Mouse (Mus musculus) lung, postnatal 0 days (tissue): ENCODE measurements around the gene Gm4305. TPM values are rescaled to one million over a fixed set of nuclear protein-coding genes. Genes with fewer than 3 reads are reported as not detected.
"Not testable (repeated sequence)": the region's sequence is repeated elsewhere in the genome, so short reads cannot be mapped to it uniquely, and the experiment has no call there.

ENCODE experiments used
- ATAC-seq: fragments of 200-750 bp; cut with Nextera tagmentation; 2 replicates; pipeline ENCODE4 v1.8.0; 2017; ENCODE audit warnings: moderate library complexity
- DNase-seq: peaks from one replicate; pipeline ENCODE4 v3.0.0-alpha.2; 2016; ENCODE audit warnings: low spot score
- H3K27ac ChIP-seq: fragments of 300-500 bp; sonication (generic); 2 replicates; pipeline ENCODE4 v1.5.1; 2014; ENCODE audit warnings: antibody characterized with exemption, mild to moderate bottlenecking, low read length, mixed read lengths
- H3K27me3 ChIP-seq: fragments of 300-500 bp; sonication (generic); replicated peaks from 2 replicates; pipeline ENCODE4 v1.6.1; 2014; ENCODE audit warnings: low read length, mixed read lengths; ENCODE audit not compliant: insufficient read depth
- H3K36me3 ChIP-seq: fragments of 300-500 bp; sonication (generic); 2 replicates; pipeline ENCODE4 v1.6.1; 2014; ENCODE audit warnings: low read length, mixed read lengths; ENCODE audit not compliant: insufficient read depth
- H3K4me1 ChIP-seq: fragments of 300-500 bp; sonication (generic); 2 replicates; pipeline ENCODE4 v1.6.1; 2014; ENCODE audit warnings: antibody characterized with exemption, low read depth, low read length, mixed read lengths; ENCODE audit not compliant: insufficient read depth
- H3K4me2 ChIP-seq: fragments of 300-500 bp; sonication (generic); replicated peaks from 2 replicates; pipeline ENCODE4 v1.6.1; 2014; ENCODE audit warnings: low read depth, mild to moderate bottlenecking, low read length, moderate library complexity, mixed read lengths
- H3K4me3 ChIP-seq: fragments of 300-500 bp; sonication (generic); 2 replicates; pipeline ENCODE4 v1.5.1; 2014; ENCODE audit warnings: low read depth, low read length
- H3K9ac ChIP-seq: fragments of 300-500 bp; sonication (generic); replicated peaks from 2 replicates; pipeline ENCODE4 v1.6.1; 2014; ENCODE audit warnings: low read depth, mild to moderate bottlenecking
- H3K9me3 ChIP-seq: fragments of 300-500 bp; sonication (generic); 2 replicates; pipeline ENCODE4 v1.6.1; 2016; ENCODE audit warnings: low read length, mixed read lengths
- WGBS: fragments of 180-500 bp; shearing (Covaris S2); extraction: QIAGEN DNeasy Blood & Tissue Kit; methylation state at CpG from one replicate; pipeline ENCODE4 v1.1.7; 2014; 5-methylcytosine and 5-hydroxymethylcytosine counted together
- polyA plus RNA-seq: library from polyadenylated mRNA; unstranded; fragments of >200 nt; fragmentation: Nextera tagmentation; extraction: Ambion mirVana; gene quantifications from 2 replicates; pipeline ENCODE4 v1.2.1, GENCODE M21; 2015

Gm4305 gene
- not detected in 2 replicates for polyA plus RNA-seq

GRCm38 (mm10) chr10:100350793-100351192 is at the start of gene Gm4305:
TSS of gene Gm4305 (plus strand) at chr10:100351093.
- H3K27ac ChIP-seq, ATAC-seq, H3K9me3 ChIP-seq, H3K4me3 ChIP-seq, H3K4me1 ChIP-seq, DNase-seq, H3K9ac ChIP-seq, H3K36me3 ChIP-seq, H3K27me3 ChIP-seq, H3K4me2 ChIP-seq: not testable (repeated sequence)
- no CpG with 5 or more reads among the region's 3 CpGs for WGBS

GRCm38 (mm10) chr10:100335376-100335775 is 15.5 kb upstream of the Gm4305 start, which contains the start of gene Gm4301:
TSS of gene Gm4301 (plus strand) at chr10:100335676.
- H3K9ac ChIP-seq, H3K36me3 ChIP-seq, H3K4me1 ChIP-seq, ATAC-seq, DNase-seq, H3K27me3 ChIP-seq, H3K27ac ChIP-seq, H3K4me2 ChIP-seq, H3K9me3 ChIP-seq, H3K4me3 ChIP-seq: not testable (repeated sequence)
- WGBS: no CpG with 5 or more reads among the region's 2 CpGs

- H3K27me3 ChIP-seq, ATAC-seq, H3K9ac ChIP-seq, H3K4me1 ChIP-seq, H3K9me3 ChIP-seq, H3K27ac ChIP-seq, H3K36me3 ChIP-seq, H3K4me3 ChIP-seq, DNase-seq, H3K4me2 ChIP-seq: not testable (repeated sequence)
- no CpG with 5 or more reads among the region's 3 CpGs for WGBS
Observed at GRCm38 (mm10) chr10:100340536-100340935, 10.4 kb upstream of the Gm4305 start, which contains the start of gene Gm4302. TSS of gene Gm4302 (plus strand) at chr10:100340836.

GRCm38 (mm10) chr10:100345672-100346071 is 5.2 kb upstream of the Gm4305 start, which contains the start of gene Gm4303:
TSS of gene Gm4303 (plus strand) at chr10:100345972.
- WGBS: no CpG with 5 or more reads among the region's 3 CpGs
- H3K27ac ChIP-seq, H3K4me1 ChIP-seq, H3K4me2 ChIP-seq, ATAC-seq, H3K9ac ChIP-seq, H3K4me3 ChIP-seq, H3K36me3 ChIP-seq, H3K27me3 ChIP-seq, H3K9me3 ChIP-seq, DNase-seq: not testable (repeated sequence)

GRCm38 (mm10) chr10:100356841-100357240 is 5.9 kb downstream of the Gm4305 start:
- H3K27me3 ChIP-seq, H3K4me2 ChIP-seq, H3K9me3 ChIP-seq, H3K27ac ChIP-seq, DNase-seq, H3K9ac ChIP-seq, H3K36me3 ChIP-seq, H3K4me3 ChIP-seq, H3K4me1 ChIP-seq, ATAC-seq: not testable (repeated sequence)
- 56% methylated on average over 2 of the region's 2 CpGs for WGBS

- not testable (repeated sequence) for DNase-seq, ATAC-seq, H3K9me3 ChIP-seq, H3K36me3 ChIP-seq, H3K27me3 ChIP-seq, H3K27ac ChIP-seq, H3K4me1 ChIP-seq, H3K9ac ChIP-seq, H3K4me3 ChIP-seq, H3K4me2 ChIP-seq
- WGBS: no CpG with 5 or more reads among the region's 3 CpGs
Observed at GRCm38 (mm10) chr10:100361038-100361437, 10.1 kb downstream of the Gm4305 start, which contains the start of gene Gm4307. TSS of gene Gm4307 (plus strand) at chr10:100361338.

GRCm38 (mm10) chr10:100382460-100382859 is 31.6 kb downstream of the Gm4305 start, which contains the start of gene Gm4312:
TSS of gene Gm4312 (minus strand) at chr10:100382560.
- not testable (repeated sequence) for H3K4me2 ChIP-seq, H3K9me3 ChIP-seq, H3K9ac ChIP-seq, H3K4me3 ChIP-seq, H3K4me1 ChIP-seq, DNase-seq, H3K27ac ChIP-seq, ATAC-seq, H3K27me3 ChIP-seq, H3K36me3 ChIP-seq
- no CpG with 5 or more reads among the region's 2 CpGs for WGBS

Other genes with a start within 250 kb of the Gm4305 start
- gene Gm4301, start 15.4 kb upstream of the Gm4305 start, polyA plus RNA-seq: not detected in 2 replicates
- gene Gm4302, start 10.3 kb upstream of the Gm4305 start, polyA plus RNA-seq: not detected in 2 replicates
- not detected in 2 replicates for gene Gm4303, start 5.1 kb upstream of the Gm4305 start, polyA plus RNA-seq
- not detected in 2 replicates for gene Gm4307, start 10.2 kb downstream of the Gm4305 start, polyA plus RNA-seq
- not detected in 2 replicates for gene Gm4312, start 31.5 kb downstream of the Gm4305 start, polyA plus RNA-seq
- gene Tmtc3, start 136.3 kb downstream of the Gm4305 start, polyA plus RNA-seq: 9.6 and 10.7 TPM in 2 replicates
- gene Cep290, start 136.5 kb downstream of the Gm4305 start, polyA plus RNA-seq: 3.1 and 4.3 TPM in 2 replicates
- gene 4930430F08Rik, start 239.3 kb downstream of the Gm4305 start, polyA plus RNA-seq: 4.0 and 5.4 TPM in 2 replicates
- not detected in 2 replicates for gene 1700017N19Rik, start 239.4 kb downstream of the Gm4305 start, polyA plus RNA-seq